ENCODE assay signal across 8 mouse cellular contexts in genomic region chrX:139562925-139563461, GRCm38 (mm10). TPM values are rescaled to one million over a fixed set of nuclear protein-coding genes. Genes with fewer than 3 reads are reported as not detected.
DNase-seq lines count a peak whose midpoint lies in the region; ATAC-seq and TF ChIP-seq lines count a peak whose summit lies in the region.

Rnf128 (plus strand) TSS chrX:139563316.

- TF ChIP-seq EP300 in liver, postnatal 0 days (IDR thresholded peaks at IDR 0.05; ENCODE audit: low read depth): no peak

- peak within 1 kb of the TSS; percentile 68; the same call in 1 of the 2 replicates for H3K27ac ChIP-seq in kidney, adult 2 months (ENCODE audit: insufficient read depth, low read depth, low read length)
- H3K27ac ChIP-seq in liver, postnatal 0 days (ENCODE audit: low read depth): no peak within 1 kb of the TSS

- H3K9me3 ChIP-seq in liver, postnatal 0 days (ENCODE audit: low read length): no peaks in the 10 kb centered on the region

- H3K9ac ChIP-seq in liver, postnatal 0 days (replicated peaks): no peak within 1 kb of the TSS

- no peak for TF ChIP-seq CTCF in kidney, adult 2 months (conservative IDR thresholded peaks at IDR 0.05; ENCODE audit: insufficient read depth, insufficient read length, low read depth, low read length)
- TF ChIP-seq CTCF in liver, postnatal 0 days (IDR thresholded peaks at IDR 0.05; ENCODE audit: low read depth): no peak

- DNase-seq in left cerebral cortex, postnatal 14 days (ENCODE audit: low spot score in 2 of 2): no peak
- DNase-seq in left cerebral cortex, postnatal 4 days: no peak
- DNase-seq in gastrocnemius, postnatal 10 days: no peak
- peak; percentile 61 for DNase-seq in kidney, adult 2 months
- no peak for DNase-seq in liver, postnatal 0 days
- no peak for DNase-seq in frontal cortex, postnatal 10 days (ENCODE audit: low spot score in 2 of 2)
- no peak for DNase-seq in B cell, adult 2 months

- no peak within 1 kb of the TSS; the same call in 1 of the 2 replicates for H3K4me2 ChIP-seq in liver, postnatal 0 days (ENCODE audit: low read depth, low read length)

- H3K4me3 ChIP-seq in kidney, adult 2 months (ENCODE audit: insufficient read depth, low read depth, low read length): peak within 1 kb of the TSS; percentile 49
- H3K4me3 ChIP-seq in liver, postnatal 0 days (ENCODE audit: low read depth, low read length): no peak within 1 kb of the TSS

- 27% methylated on average over 8 of the region's 8 CpGs for WGBS in kidney, adult 2 months
- 66% methylated on average over 8 of the region's 8 CpGs for WGBS in liver, postnatal 0 days (ENCODE audit: insufficient replicate concordance)

- intact Hi-C loops in left cerebral cortex, postnatal 14 days (cut with DNase I): no loop called here
- intact Hi-C loops in left cerebral cortex, postnatal 4 days (cut with DNase I): no loop called here

- peaks cover 3% of the 10 kb centered on the region; the same call in 1 of the 2 replicates for H3K4me1 ChIP-seq in kidney, adult 2 months (ENCODE audit: control insufficient read depth, insufficient read depth, low read length)
- no peaks in the 10 kb centered on the region for H3K4me1 ChIP-seq in liver, postnatal 0 days (ENCODE audit: insufficient read depth)

- ATAC-seq in liver, postnatal 0 days: no peak
- ATAC-seq in CD4-positive, CD25-positive, alpha-beta regulatory T cell, adult 4 months: no peak

- H3K27me3 ChIP-seq in kidney, adult 2 months (replicated peaks; ENCODE audit: control insufficient read depth, insufficient read depth, low read length): no peaks in the 10 kb centered on the region
- no peaks in the 10 kb centered on the region for H3K27me3 ChIP-seq in liver, postnatal 0 days (ENCODE audit: insufficient read depth, low read length)

- no peaks in the 10 kb centered on the region for H3K36me3 ChIP-seq in kidney, adult 2 months (ENCODE audit: control insufficient read depth, insufficient read depth, low read length)
- no peaks in the 10 kb centered on the region for H3K36me3 ChIP-seq in liver, postnatal 0 days (replicated peaks; ENCODE audit: insufficient read depth, low read length)

- TF ChIP-seq POLR2A in kidney, adult 2 months (IDR thresholded peaks at IDR 0.05; ENCODE audit: low read depth, low read length): no peak

RNA-seq across cellular contexts. Expression of gene Rnf128, which starts in this region (rescaled TPM):
- total RNA-seq in left cerebral cortex, postnatal 14 days (2021): 10 to 100 TPM; 11.6 to 11.7 TPM
- 1 to 10 TPM; 4.3 to 5.4 TPM for total RNA-seq in left cerebral cortex, postnatal 4 days (2021)
- 10 to 100 TPM; 14.8 to 17.3 TPM for total RNA-seq in gastrocnemius, postnatal 10 days (2021)
- polyA plus RNA-seq in kidney, adult 2 months (2012; rRNA removed): 28.9 and 36.1 TPM in 2 replicates
- 91.1 and 96.0 TPM in 2 replicates for polyA plus RNA-seq in liver, postnatal 0 days (2015; fragmentation: Nextera tagmentation; extraction: Ambion mirVana)
- polyA plus RNA-seq in CD4-positive, CD25-positive, alpha-beta regulatory T cell, adult 4 months (2017; shearing (Covaris generic)): under 1 TPM; 0.24 to 0.86 TPM

Comparison
In these comparisons a context has a peak if more than half of its experiments do, and no peak if none do; other contexts are left out.
1. RNA of gene Rnf128 (polyA plus RNA-seq): 91.1 to 96.0 TPM in liver, postnatal 0 days and 28.9 to 36.1 TPM in kidney, adult 2 months; 0.24 to 0.86 TPM in CD4-positive, CD25-positive, alpha-beta regulatory T cell, adult 4 months; every median in the first group is over 10 times any median in the second.